In genomic region chr6:72914087-72914749, GRCm38 (mm10) we compare ENCODE assay signal across 20 mouse cellular contexts. TPM values are rescaled to one million over a fixed set of nuclear protein-coding genes. Genes with fewer than 3 reads are reported as not detected.
A peak's percentile ranks its signal among the peaks of the same experiment; 100 is the strongest.
DNase-seq lines count a peak whose midpoint lies in the region; ATAC-seq and TF ChIP-seq lines count a peak whose summit lies in the region.
"Had no signal": no experiment of that assay in that cellular context is flagged by ENCODE, and none has a peak within 500 bp of the region (broad histone marks: within the 10 kb centered on the region; RNA-seq: fewer than 3 reads in every experiment).

No protein-coding gene starts in this region.

- no peaks in the 10 kb centered on the region for H3K9me3 ChIP-seq in liver, postnatal 0 days (ENCODE audit: low read length)
- H3K9me3 ChIP-seq in liver, embryonic 11.5 days (ENCODE audit: control insufficient read depth, low read length) = no peaks in the 10 kb centered on the region
- no peaks in the 10 kb centered on the region for H3K9me3 ChIP-seq in stomach, postnatal 0 days (ENCODE audit: control insufficient read depth, low read length)
- H3K9me3 ChIP-seq: embryonic facial prominence, embryonic 13.5 days; forebrain, embryonic 12.5 days; hindbrain, embryonic 10.5 days; hindbrain, embryonic 15.5 days; intestine, embryonic 15.5 days had no signal

- no peak overlapping the region for H3K27ac ChIP-seq in liver, postnatal 0 days (ENCODE audit: low read depth)
- H3K27ac ChIP-seq in liver, embryonic 11.5 days (ENCODE audit: low read depth, low read length) = no peak overlapping the region
- no peak overlapping the region for H3K27ac ChIP-seq in stomach, postnatal 0 days (replicated peaks)
- H3K27ac ChIP-seq: embryonic facial prominence, embryonic 13.5 days; forebrain, embryonic 12.5 days; gastrocnemius, adult 2 months; hindbrain, embryonic 10.5 days; hindbrain, embryonic 15.5 days; intestine, embryonic 15.5 days had no signal

- no peaks in the 10 kb centered on the region for H3K27me3 ChIP-seq in liver, postnatal 0 days (ENCODE audit: insufficient read depth, low read length)
- H3K27me3 ChIP-seq in liver, embryonic 11.5 days (replicated peaks; ENCODE audit: control insufficient read depth, insufficient read depth, low read length) = no peaks in the 10 kb centered on the region
- H3K27me3 ChIP-seq in stomach, postnatal 0 days (ENCODE audit: control insufficient read depth, insufficient read depth, low read length) = no peaks in the 10 kb centered on the region
- H3K27me3 ChIP-seq: embryonic facial prominence, embryonic 13.5 days; heart, embryonic 12.5 days; hindbrain, embryonic 15.5 days; intestine, embryonic 15.5 days had no signal

- H3K4me3 ChIP-seq in liver, postnatal 0 days (ENCODE audit: low read depth, low read length) = no peak overlapping the region
- H3K4me3 ChIP-seq in liver, embryonic 11.5 days (ENCODE audit: low read depth, low read length) = no peak overlapping the region
- H3K4me3 ChIP-seq in stomach, postnatal 0 days (ENCODE audit: low read depth, low read length) = no peak overlapping the region
- H3K4me3 ChIP-seq: embryonic facial prominence, embryonic 13.5 days; forebrain, embryonic 12.5 days; gastrocnemius, adult 2 months; heart, embryonic 12.5 days; hindbrain, embryonic 10.5 days; hindbrain, embryonic 15.5 days; intestine, embryonic 15.5 days had no signal

- no peaks in the 10 kb centered on the region for H3K4me1 ChIP-seq in liver, postnatal 0 days (ENCODE audit: insufficient read depth)
- H3K4me1 ChIP-seq in liver, embryonic 11.5 days (replicated peaks; ENCODE audit: control insufficient read depth, insufficient read depth, low read length) = no peaks in the 10 kb centered on the region
- no peaks in the 10 kb centered on the region for H3K4me1 ChIP-seq in stomach, postnatal 0 days (replicated peaks; ENCODE audit: control insufficient read depth, insufficient read depth)
- H3K4me1 ChIP-seq: embryonic facial prominence, embryonic 13.5 days; forebrain, embryonic 12.5 days; heart, embryonic 12.5 days; hindbrain, embryonic 10.5 days; hindbrain, embryonic 15.5 days; intestine, embryonic 15.5 days had no signal

- H3K9ac ChIP-seq in liver, postnatal 0 days (replicated peaks) = no peak overlapping the region
- no peak overlapping the region for H3K9ac ChIP-seq in liver, embryonic 11.5 days (ENCODE audit: low read depth, low read length)
- H3K9ac ChIP-seq in stomach, postnatal 0 days (ENCODE audit: low read length) = no peak overlapping the region
- H3K9ac ChIP-seq: embryonic facial prominence, embryonic 13.5 days; forebrain, embryonic 12.5 days; heart, embryonic 12.5 days; hindbrain, embryonic 15.5 days; intestine, embryonic 15.5 days had no signal

- no peak for ATAC-seq in CD4-positive, CD25-positive, alpha-beta regulatory T cell, adult 4 months
- no peak for ATAC-seq in liver, postnatal 0 days
- ATAC-seq in liver, embryonic 11.5 days (replicated peaks; ENCODE audit: low FRiP score) = no peak
- no peak for ATAC-seq in stomach, postnatal 0 days (ENCODE audit: low FRiP score, low TSS enrichment)
- ATAC-seq in inflammation-experienced regulatory T-cells, adult 6 months = no peak
- ATAC-seq: intestine, embryonic 15.5 days had no signal

- no peak overlapping the region for H3K4me2 ChIP-seq in liver, postnatal 0 days (ENCODE audit: low read depth, low read length)
- H3K4me2 ChIP-seq in liver, embryonic 11.5 days = no peak overlapping the region
- no peak overlapping the region for H3K4me2 ChIP-seq in stomach, postnatal 0 days (replicated peaks; ENCODE audit: low read depth)
- H3K4me2 ChIP-seq: embryonic facial prominence, embryonic 13.5 days; forebrain, embryonic 12.5 days; heart, embryonic 12.5 days; hindbrain, embryonic 15.5 days; intestine, embryonic 15.5 days had no signal

- TF ChIP-seq EP300 in liver, postnatal 0 days (IDR thresholded peaks at IDR 0.05; ENCODE audit: low read depth) = no peak
- no peak for TF ChIP-seq EP300 in stomach, postnatal 0 days (optimal IDR thresholded peaks at IDR 0.05)

- 73% methylated on average over 6 of the region's 6 CpGs for WGBS in liver, postnatal 0 days (ENCODE audit: insufficient replicate concordance)
- 79% methylated on average over 6 of the region's 6 CpGs for WGBS in liver, embryonic 11.5 days
- 78% methylated on average over 6 of the region's 6 CpGs for WGBS in stomach, postnatal 0 days

- H3K36me3 ChIP-seq in liver, postnatal 0 days (replicated peaks; ENCODE audit: insufficient read depth, low read length) = no peaks in the 10 kb centered on the region
- no peaks in the 10 kb centered on the region for H3K36me3 ChIP-seq in liver, embryonic 11.5 days (ENCODE audit: control insufficient read depth, insufficient read depth, low read length)
- H3K36me3 ChIP-seq in stomach, postnatal 0 days (ENCODE audit: control insufficient read depth, insufficient read depth, low read length) = no peaks in the 10 kb centered on the region
- H3K36me3 ChIP-seq: embryonic facial prominence, embryonic 13.5 days; forebrain, embryonic 12.5 days; heart, embryonic 12.5 days; hindbrain, embryonic 10.5 days; hindbrain, embryonic 15.5 days; intestine, embryonic 15.5 days had no signal

- peak; percentile 45 for DNase-seq in CD4-positive, CD25-positive, alpha-beta regulatory T cell, adult 2 months (ENCODE audit: low read depth, low spot score)
- no peak for DNase-seq in liver, postnatal 0 days
- DNase-seq in liver, embryonic 11.5 days (ENCODE audit: low spot score) = no peak
- DNase-seq in R1 (ENCODE audit: low read depth, low spot score) = peak; percentile 52
- no peak for DNase-seq in stomach, postnatal 0 days (ENCODE audit: low spot score)
- DNase-seq in spleen, adult 12 weeks (ENCODE audit: low spot score) = no peak
- DNase-seq: adrenal gland, postnatal 10 days; cerebellum, adult 11 months; cerebellum, adult 8-10 months; cerebellum, postnatal 25 days; gastrocnemius, adult 2 months; gastrocnemius, postnatal 25 days had no signal

- peak; percentile 18; the same call in 1 of the 2 replicates for TF ChIP-seq CTCF in liver, postnatal 0 days (IDR thresholded peaks at IDR 0.05; ENCODE audit: low read depth)
- peak; percentile 34; the same call in 1 of the 2 replicates for TF ChIP-seq CTCF in stomach, postnatal 0 days (IDR thresholded peaks at IDR 0.05; ENCODE audit: low read depth)

RNA-seq across cellular contexts. Expression of gene Kcmf1, which starts 14.4 kb away (rescaled TPM):
- polyA plus RNA-seq in CD4-positive, CD25-positive, alpha-beta regulatory T cell, adult 4 months (2017; shearing (Covaris generic)) = 10 to 100 TPM in 1 of 2 experiments, 1 to 10 TPM in 1; 7.4 to 13.1 TPM
- 32.9 and 33.5 TPM in 2 replicates for polyA plus RNA-seq in liver, postnatal 0 days (2015; fragmentation: Nextera tagmentation; extraction: Ambion mirVana)
- polyA plus RNA-seq in liver, embryonic 11.5 days (2014; fragmentation: Nextera tagmentation; extraction: Ambion mirVana) = 40.6 and 46.8 TPM in 2 replicates
- polyA plus RNA-seq in stomach, postnatal 0 days (2015; fragmentation: Nextera tagmentation; extraction: Ambion mirVana) = 48.9 and 49.5 TPM in 2 replicates
- polyA plus RNA-seq in inflammation-experienced regulatory T-cells, adult 6 months (2017; shearing (Covaris generic)) = 10 to 100 TPM in 2 of 3 experiments, 1 to 10 TPM in 1; 9.1 to 12.5 (median 10.3) TPM

RNA-seq across cellular contexts. Expression of gene Tmsb10, which starts 44.3 kb away (rescaled TPM):
- 1,000 to 10,000 TPM; 3,536 to 4,629 TPM for polyA plus RNA-seq in CD4-positive, CD25-positive, alpha-beta regulatory T cell, adult 4 months (2017; shearing (Covaris generic))
- polyA plus RNA-seq in liver, postnatal 0 days (2015; fragmentation: Nextera tagmentation; extraction: Ambion mirVana) = 320 and 328 TPM in 2 replicates
- polyA plus RNA-seq in liver, embryonic 11.5 days (2014; fragmentation: Nextera tagmentation; extraction: Ambion mirVana) = 984 and 1,116 TPM in 2 replicates
- polyA plus RNA-seq in stomach, postnatal 0 days (2015; fragmentation: Nextera tagmentation; extraction: Ambion mirVana) = 1,323 and 1,685 TPM in 2 replicates
- polyA plus RNA-seq in inflammation-experienced regulatory T-cells, adult 6 months (2017; shearing (Covaris generic)) = 1,000 to 10,000 TPM; 4,108 to 4,357 (median 4,244) TPM

Comparison
In these comparisons a context has a peak if more than half of its experiments do, and no peak if none do; other contexts are left out.
1. DNase-seq: peak in CD4-positive, CD25-positive, alpha-beta regulatory T cell, adult 2 months (single experiment) and R1 (single experiment); none in liver, postnatal 0 days (single experiment), liver, embryonic 11.5 days (single experiment), stomach, postnatal 0 days (single experiment) and spleen, adult 12 weeks (single experiment).